Mouse (Mus musculus): ENCODE measurements around the gene March6.

March6 gene

DNA sequence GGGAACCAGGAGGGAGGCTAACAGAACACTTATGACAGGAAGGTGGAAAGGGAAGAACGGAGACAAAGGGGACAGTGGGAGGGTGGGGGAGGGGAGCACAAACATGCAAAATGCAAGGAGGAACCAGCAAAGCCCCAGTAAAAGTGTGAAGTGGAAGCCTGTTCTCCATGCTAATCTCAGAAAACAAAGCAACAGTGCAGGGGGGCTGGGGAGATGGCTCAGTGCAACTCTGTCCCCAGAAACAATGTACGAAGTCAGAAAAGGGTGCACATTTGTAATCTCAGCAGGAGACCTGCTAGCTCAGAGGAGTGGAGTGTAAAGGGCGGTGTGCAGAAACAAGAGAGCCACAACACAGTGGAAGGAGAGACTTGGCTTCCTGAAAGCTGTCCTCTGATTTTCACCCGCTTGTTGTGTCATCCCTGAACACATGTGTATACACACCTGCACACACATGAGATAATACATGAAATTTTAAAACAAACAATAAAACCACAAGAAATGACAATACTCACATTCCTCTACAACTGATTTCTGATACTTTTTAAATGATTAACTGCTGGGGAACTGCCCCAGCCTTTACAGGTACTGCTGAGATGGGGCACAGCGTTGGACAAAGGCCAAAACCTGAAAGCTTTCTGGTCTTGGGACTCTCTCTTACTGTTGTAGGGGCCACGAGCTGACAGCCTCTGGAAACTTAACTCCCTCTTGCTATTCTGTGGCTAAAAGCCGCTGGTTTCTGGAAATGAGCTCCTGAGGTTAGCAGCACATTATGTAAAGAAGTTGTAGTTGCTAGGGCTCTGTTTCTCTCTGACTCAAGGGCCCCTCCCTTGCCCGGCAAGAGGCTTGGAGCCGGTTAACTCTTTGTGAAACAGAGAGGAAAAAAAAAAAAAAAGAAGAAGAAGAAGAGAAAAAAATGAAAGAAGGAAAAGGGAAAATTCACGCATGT, 11.4 kb upstream of the March6 start:
- no peak for DNase-seq

DNA sequence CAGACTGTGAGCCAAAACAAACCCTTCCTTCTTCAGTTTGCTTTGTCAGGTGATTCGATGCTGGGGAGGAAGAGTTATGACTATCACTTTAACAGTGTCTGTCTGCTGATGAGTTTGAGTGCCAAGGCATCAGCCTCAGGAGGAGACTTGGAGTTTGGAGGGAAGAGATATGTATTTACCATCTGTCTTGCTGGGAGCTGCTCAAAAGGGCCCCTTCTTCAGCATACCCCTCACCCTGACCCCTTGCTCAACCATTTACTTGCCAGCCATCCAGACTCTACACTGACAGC, 9.6 kb upstream of the March6 start:
- DNase-seq = no peak

DNA sequence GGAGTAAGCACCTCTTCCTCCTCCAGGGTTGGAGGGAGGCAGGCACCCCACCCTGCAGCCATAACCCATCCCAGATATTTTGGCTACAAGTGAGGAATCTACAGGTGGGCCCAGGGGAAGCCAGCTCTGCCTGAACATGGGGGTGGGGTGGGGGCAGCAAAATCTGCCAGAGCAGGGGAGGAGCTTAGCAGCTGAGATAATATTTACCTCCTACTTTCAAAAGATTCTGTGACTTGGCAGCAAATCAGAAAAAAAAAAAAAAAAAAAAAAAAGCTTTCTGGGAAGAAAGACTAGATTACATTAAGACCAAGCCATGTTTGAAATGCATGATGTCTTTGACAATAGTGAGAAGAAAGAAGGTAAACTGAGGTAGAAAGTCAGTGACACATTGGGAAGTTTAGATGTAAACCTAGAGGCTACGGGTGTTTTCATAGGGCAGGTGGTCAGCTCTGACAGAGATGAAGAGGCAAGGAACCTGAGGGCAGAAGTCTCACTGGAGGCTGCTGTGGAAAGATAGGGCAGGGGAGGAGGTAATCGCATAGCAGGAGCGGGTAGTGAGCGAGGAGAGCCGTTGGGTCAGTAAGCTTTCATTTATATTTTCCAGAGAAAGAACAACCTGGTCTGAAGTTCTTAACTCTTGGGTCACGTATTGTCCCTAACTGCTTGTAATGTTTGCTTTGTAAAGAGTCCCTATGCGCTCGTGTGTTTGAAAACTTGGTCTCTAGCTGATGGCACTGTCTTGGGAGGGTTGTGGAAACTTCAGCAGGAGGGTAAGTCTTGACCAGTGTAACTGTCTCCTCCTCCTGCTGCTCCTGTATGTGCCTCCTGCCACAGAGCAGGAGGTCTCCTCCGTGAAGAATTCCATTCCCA, 9.0 kb upstream of the March6 start:
- DNase-seq = no peak

DNA sequence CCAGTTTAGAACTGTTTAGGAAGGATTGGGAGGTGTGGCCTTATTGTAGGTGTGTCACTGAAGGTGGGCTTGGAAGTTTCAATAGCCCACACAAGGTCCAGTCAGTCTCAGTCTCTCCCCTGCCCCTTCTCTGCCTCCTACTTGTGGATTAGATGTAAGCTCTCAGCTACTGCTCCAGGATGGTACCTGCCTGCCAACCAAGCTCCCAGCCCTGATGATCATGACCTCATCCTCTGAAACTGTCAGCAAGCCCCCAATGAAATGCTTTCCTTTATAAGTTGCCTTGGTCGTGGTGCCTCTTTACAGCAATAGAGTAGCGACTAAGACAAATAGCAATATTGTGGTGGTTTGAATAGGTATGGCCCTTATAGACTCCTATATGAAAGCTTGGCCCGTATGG, 7.5 kb upstream of the March6 start:
- no peak for DNase-seq

GRCm38 (mm10) chr15:31537706-31538105, 6.9 kb upstream of the March6 start:
- DNase-seq = no peak

GRCm38 (mm10) chr15:31536051-31536737, 5.3 kb upstream of the March6 start:
- no peak for DNase-seq

GRCm38 (mm10) chr15:31535259-31535855, 4.5 kb upstream of the March6 start:
- no peak for DNase-seq

DNA sequence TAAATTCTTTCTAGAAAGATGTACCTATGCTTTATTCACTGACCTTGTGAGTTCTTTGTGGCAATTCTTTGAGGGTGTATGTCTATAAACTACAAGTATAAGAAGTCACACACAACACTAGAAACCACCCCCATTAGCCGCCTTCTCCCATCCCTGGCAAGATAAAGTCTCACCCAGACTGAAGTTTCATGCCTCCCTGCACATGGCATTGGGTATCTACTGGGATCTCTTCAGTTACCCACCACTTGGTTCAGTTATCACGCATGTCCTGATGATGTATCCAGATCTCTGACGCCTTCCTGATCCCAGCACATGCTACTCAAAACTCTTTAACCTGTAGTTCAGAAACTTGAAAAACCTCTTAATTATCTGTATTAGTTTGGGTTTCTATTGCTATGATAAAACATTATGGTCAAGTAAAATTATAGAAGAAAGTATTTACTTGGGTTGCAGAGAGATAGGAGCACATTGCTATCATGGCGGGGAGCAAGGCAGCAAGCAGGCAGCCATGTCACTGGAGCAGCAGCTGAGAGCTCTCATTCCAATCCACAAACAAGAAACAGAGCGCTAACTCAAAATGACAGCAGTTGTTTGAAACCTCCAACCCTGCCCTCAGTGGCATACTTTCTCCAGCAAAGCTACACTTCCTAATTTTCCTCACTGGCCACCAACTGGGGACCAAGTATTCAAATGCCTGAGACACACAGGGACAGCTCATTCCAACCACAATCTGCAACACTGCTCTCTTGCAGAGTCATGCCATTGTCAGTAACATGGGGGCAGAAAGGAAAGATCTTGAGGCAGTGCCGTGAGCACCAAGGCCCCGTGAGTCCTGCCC, 3.8 kb upstream of the March6 start:
- no peak for DNase-seq

DNA sequence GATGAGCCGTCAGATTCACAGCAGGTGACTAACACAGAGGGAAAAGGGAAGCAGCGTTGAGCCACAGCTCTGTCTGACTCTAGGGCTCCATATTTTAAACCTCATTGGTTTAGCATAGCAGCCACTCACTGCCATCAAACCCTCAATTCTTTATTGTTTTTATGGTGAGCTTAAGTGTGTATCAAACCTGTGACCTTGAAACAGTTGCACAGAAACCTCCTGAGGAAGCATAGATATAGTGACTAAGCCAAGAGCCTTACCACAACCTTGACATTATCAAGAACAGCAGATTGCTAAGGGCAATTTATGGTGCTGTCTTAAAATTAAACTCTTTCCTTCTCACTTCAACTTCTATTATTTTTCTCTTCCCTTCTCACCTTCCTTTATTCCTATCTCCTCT, 2.7 kb upstream of the March6 start:
- no peak for DNase-seq

GRCm38 (mm10) chr15:31532331-31533021, 1.6 kb upstream of the March6 start:
- DNase-seq = no peak

DNA sequence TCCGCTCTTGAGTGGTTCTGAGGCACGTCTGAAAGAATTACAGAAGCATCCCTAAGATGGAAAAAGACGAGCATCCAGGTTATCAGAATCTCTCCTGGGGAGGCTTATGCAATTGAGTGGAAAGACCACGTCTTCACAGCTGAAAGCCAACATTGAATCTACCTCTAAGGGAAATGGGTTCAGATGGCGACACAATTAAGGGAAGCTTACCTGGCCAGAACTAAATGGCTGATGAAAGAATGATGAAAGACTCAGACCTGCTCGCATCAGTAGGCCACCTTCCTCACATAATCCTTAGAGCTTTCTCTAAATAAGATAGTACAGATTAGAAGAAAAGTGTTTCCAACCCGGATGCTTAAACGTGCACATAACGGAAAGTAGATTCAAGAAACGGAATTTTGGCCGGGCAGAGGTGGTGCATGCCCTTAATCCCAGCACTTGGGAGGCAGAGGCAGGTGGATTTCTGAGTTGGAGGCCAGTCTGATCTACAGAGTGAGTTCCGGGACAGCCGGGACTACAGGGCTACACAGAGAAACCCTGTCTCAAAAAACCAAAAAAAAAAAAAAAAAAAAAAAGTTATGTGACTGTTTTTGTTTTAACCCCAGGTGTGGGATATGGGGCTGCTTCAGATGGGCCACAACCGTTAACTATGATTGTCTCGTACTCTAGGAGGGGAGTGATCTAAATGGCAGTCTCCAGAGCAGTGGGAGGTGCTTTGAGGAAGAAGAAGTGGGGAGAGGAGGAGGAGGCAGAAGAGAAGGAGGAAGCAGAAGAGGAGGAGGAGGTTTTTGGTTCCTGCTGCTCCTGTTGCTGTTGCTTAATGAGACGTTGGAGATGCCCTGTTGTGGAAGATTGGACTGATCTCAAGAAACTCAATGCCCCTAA, 835 bp upstream of the March6 start:
- no peak for DNase-seq

- peak; percentile 56 for DNase-seq
These were observed 818 bp downstream of the March6 start for GRCm38 (mm10) chr15:31529811-31530658.

DNA sequence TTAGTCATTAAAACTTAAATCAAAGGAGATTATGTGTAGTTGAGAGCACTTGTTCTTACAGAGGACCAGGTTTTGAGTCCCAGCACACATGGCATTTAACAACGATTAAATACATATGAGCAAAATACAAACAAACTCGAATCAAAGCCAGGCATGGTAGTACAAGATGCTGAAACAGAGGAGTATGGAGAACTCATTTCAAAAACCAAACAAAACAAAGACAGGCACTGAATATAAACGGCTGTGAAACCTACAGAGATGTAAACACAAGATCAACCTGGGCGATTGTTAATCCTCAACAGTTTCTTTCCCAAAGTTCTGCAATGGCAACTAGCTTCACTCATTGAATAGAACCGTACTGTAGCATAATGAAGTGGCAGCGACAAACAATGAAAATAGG, 1.8 kb downstream of the March6 start:
- no peak for DNase-seq

- no peak for DNase-seq
These were observed 2.4 kb downstream of the March6 start for GRCm38 (mm10) chr15:31528477-31528876.

GRCm38 (mm10) chr15:31526463-31526862, 4.4 kb downstream of the March6 start:
- no peak for DNase-seq

- no peak for DNase-seq
These were observed 11.9 kb downstream of the March6 start for GRCm38 (mm10) chr15:31519000-31519399.

DNA sequence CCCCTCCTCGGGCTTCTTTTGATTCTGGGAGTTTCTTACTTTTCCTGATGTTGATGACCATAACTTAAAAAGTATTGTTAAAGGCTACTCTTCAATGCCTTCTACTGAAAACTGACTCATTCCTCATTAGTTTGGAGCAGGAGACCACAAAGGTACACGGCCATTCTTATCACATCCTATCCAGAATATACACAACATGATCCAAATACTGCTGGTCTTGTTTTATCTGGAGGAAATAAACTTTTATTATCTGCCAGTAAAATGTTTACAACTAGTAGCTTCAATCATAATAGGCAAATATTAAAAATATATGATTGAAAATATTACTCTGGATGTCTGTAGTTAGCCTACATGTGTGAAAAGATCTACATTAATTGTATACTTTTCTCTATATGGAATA, 12.5 kb downstream of the March6 start:
- DNase-seq = no peak

DNA sequence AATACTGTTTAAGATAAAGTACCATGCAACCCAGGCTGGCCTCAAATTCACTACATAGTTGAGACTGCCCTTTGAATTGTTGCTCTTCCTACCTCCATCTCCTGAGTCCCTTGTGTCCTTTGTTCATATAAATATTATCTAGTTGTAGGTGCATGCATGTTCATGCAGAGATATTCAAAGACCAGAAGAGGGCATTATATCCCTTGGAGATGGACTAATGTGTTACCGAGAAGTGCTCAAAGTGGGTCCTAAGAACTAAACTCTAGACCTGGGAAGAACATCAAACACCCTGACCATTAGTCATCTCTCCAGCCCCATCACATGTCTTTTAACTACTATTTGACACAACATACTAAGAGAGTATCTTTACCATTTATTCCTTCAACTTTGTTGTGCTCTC, 13.7 kb downstream of the March6 start:
- no peak for DNase-seq

DNA sequence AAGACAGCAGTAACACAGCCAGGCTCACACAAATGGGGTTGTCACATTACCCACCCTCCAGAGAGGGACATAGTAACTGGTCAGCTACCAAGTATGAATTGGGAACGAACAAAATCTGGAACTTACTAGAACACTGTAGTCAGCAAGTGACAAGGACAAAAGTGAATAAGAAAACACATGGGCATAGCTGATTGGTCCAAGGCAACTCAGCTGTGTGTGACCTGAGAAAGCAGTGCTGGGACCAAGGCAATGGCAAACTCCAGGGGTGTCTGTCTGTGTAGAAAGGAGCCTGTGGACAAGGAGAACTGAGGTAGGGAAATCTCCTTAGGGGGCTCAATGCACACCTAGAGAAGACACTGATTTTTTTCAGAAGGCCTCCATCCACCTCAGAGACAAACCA, 19.1 kb downstream of the March6 start:
- no peak for DNase-seq

- no peak for DNase-seq
These were observed 19.5 kb downstream of the March6 start for GRCm38 (mm10) chr15:31511406-31511771.

Measured in lung, postnatal 10 days (tissue).